Mouse (Mus musculus): ENCODE results near the gene Zcchc17. TPM values are rescaled to one million over a fixed set of nuclear protein-coding genes. Genes with fewer than 3 reads are reported as not detected.

The Zcchc17 gene
- polyA plus RNA-seq, 1 experiment from 2014 or later: 50.4 TPM

- peak; percentile 48 for DNase-seq (ENCODE audit: low spot score)
- Histone ChIP-seq H3K4me3 (ENCODE audit: low read depth, low read length) (peak within 1 kb of the TSS; percentile 49), H3K4me1 (replicated peaks; ENCODE audit: control insufficient read depth, insufficient read depth) (0 out of 2 replicates have a peak, but pooled peaks cover 4% of the 10 kb centered on the region), H3K9ac (ENCODE audit: low read length) (no peak within 1 kb of the TSS), H3K27me3 (ENCODE audit: control insufficient read depth, insufficient read depth, low read length) (peaks cover 3% of the 10 kb centered on the region; the same call in 1 of the 2 replicates), H3K9me3 (ENCODE audit: control insufficient read depth, low read length) (no peaks in the 10 kb centered on the region), H3K27ac (replicated peaks) (0 out of 2 replicates have a peak within 1 kb of the TSS, but pooled peaks have one; percentile 35), H3K36me3 (ENCODE audit: control insufficient read depth, insufficient read depth, low read length) (no peaks in the 10 kb centered on the region), H3K4me2 (replicated peaks; ENCODE audit: low read depth) (peak within 1 kb of the TSS; percentile 86)
- WGBS: 1% methylated on average over 52 of the region's 52 CpGs
- TF ChIP-seq EP300 (optimal IDR thresholded peaks at IDR 0.05) (no peak), CTCF (IDR thresholded peaks at IDR 0.05; ENCODE audit: low read depth) (no peak)
- ATAC-seq (ENCODE audit: low FRiP score, low TSS enrichment): peak; percentile 30
These were observed 51.3 kb downstream of the Zcchc17 start, which contains the start of the genes Fabp3 and Gm10570 for GRCm38 (mm10) chr4:130308231-130309081. Gene Fabp3 (plus strand): TSS chr4:130308595. Gene Gm10570 (minus strand): TSS chr4:130308674.

GRCm38 (mm10) chr4:130307851-130308230 is 51.9 kb downstream of the Zcchc17 start:
- Histone ChIP-seq H3K4me3 (ENCODE audit: low read depth, low read length) (peak overlapping the region; percentile 49), H3K9ac (ENCODE audit: low read length) (no peak overlapping the region), H3K36me3 (ENCODE audit: control insufficient read depth, insufficient read depth, low read length) (no peaks in the 10 kb centered on the region), H3K4me1 (replicated peaks; ENCODE audit: control insufficient read depth, insufficient read depth) (0 out of 2 replicates have a peak, but pooled peaks cover 4% of the 10 kb centered on the region), H3K27ac (replicated peaks) (0 out of 2 replicates have a peak overlapping the region, but pooled peaks have one; percentile 35), H3K27me3 (ENCODE audit: control insufficient read depth, insufficient read depth, low read length) (peaks cover 3% of the 10 kb centered on the region; the same call in 1 of the 2 replicates), H3K9me3 (ENCODE audit: control insufficient read depth, low read length) (no peaks in the 10 kb centered on the region), H3K4me2 (replicated peaks; ENCODE audit: low read depth) (peak overlapping the region; percentile 86)
- 1% methylated on average over 23 of the region's 23 CpGs for WGBS
- ATAC-seq (ENCODE audit: low FRiP score, low TSS enrichment): peak; percentile 67
- DNase-seq (ENCODE audit: low spot score): peak; percentile 82
- no peak for TF ChIP-seq EP300 (optimal IDR thresholded peaks at IDR 0.05)
- 0 out of 2 replicates have a peak, but pooled peaks have one; percentile 27 for TF ChIP-seq CTCF (IDR thresholded peaks at IDR 0.05; ENCODE audit: low read depth)

GRCm38 (mm10) chr4:130306796-130307630 is 52.7 kb downstream of the Zcchc17 start:
- no peak for DNase-seq (ENCODE audit: low spot score)
- H3K4me3 ChIP-seq (ENCODE audit: low read depth, low read length): no peak overlapping the region
- H3K27me3 ChIP-seq (ENCODE audit: control insufficient read depth, insufficient read depth, low read length): peaks cover 3% of the 10 kb centered on the region; the same call in 1 of the 2 replicates
- H3K9me3 ChIP-seq (ENCODE audit: control insufficient read depth, low read length): no peaks in the 10 kb centered on the region
- WGBS: 74% methylated on average over 10 of the region's 10 CpGs
- H3K9ac ChIP-seq (ENCODE audit: low read length): no peak overlapping the region
- H3K4me1 ChIP-seq (replicated peaks; ENCODE audit: control insufficient read depth, insufficient read depth): 0 out of 2 replicates have a peak, but pooled peaks cover 4% of the 10 kb centered on the region
- no peak overlapping the region for H3K4me2 ChIP-seq (replicated peaks; ENCODE audit: low read depth)
- no peaks in the 10 kb centered on the region for H3K36me3 ChIP-seq (ENCODE audit: control insufficient read depth, insufficient read depth, low read length)
- no peak for ATAC-seq (ENCODE audit: low FRiP score, low TSS enrichment)
- no peak overlapping the region for H3K27ac ChIP-seq (replicated peaks)
- TF ChIP-seq CTCF (IDR thresholded peaks at IDR 0.05; ENCODE audit: low read depth): no peak
- no peak for TF ChIP-seq EP300 (optimal IDR thresholded peaks at IDR 0.05)

GRCm38 (mm10) chr4:130304746-130305145 is 55.0 kb downstream of the Zcchc17 start:
- WGBS: 48% methylated on average over 3 of the region's 3 CpGs
- Histone ChIP-seq H3K9ac (ENCODE audit: low read length) (no peak overlapping the region), H3K27me3 (ENCODE audit: control insufficient read depth, insufficient read depth, low read length) (peaks cover 3% of the 10 kb centered on the region; the same call in 1 of the 2 replicates), H3K27ac (replicated peaks) (no peak overlapping the region), H3K4me2 (replicated peaks; ENCODE audit: low read depth) (no peak overlapping the region), H3K9me3 (ENCODE audit: control insufficient read depth, low read length) (no peaks in the 10 kb centered on the region), H3K4me3 (ENCODE audit: low read depth, low read length) (no peak overlapping the region), H3K36me3 (ENCODE audit: control insufficient read depth, insufficient read depth, low read length) (no peaks in the 10 kb centered on the region), H3K4me1 (replicated peaks; ENCODE audit: control insufficient read depth, insufficient read depth) (0 out of 2 replicates have a peak, but pooled peaks cover 4% of the 10 kb centered on the region)
- TF ChIP-seq EP300 (optimal IDR thresholded peaks at IDR 0.05) (no peak), CTCF (IDR thresholded peaks at IDR 0.05; ENCODE audit: low read depth) (no peak)
- no peak for ATAC-seq (ENCODE audit: low FRiP score, low TSS enrichment)
- DNase-seq (ENCODE audit: low spot score): no peak

- Histone ChIP-seq H3K4me1 (replicated peaks; ENCODE audit: control insufficient read depth, insufficient read depth) (no peaks in the 10 kb centered on the region), H3K9me3 (ENCODE audit: control insufficient read depth, low read length) (no peaks in the 10 kb centered on the region), H3K4me2 (replicated peaks; ENCODE audit: low read depth) (no peak overlapping the region), H3K9ac (ENCODE audit: low read length) (no peak overlapping the region), H3K4me3 (ENCODE audit: low read depth, low read length) (no peak overlapping the region), H3K36me3 (ENCODE audit: control insufficient read depth, insufficient read depth, low read length) (no peaks in the 10 kb centered on the region), H3K27me3 (ENCODE audit: control insufficient read depth, insufficient read depth, low read length) (no peaks in the 10 kb centered on the region), H3K27ac (replicated peaks) (no peak overlapping the region)
- WGBS: 48% methylated on average over 12 of the region's 12 CpGs
- ATAC-seq (ENCODE audit: low FRiP score, low TSS enrichment): no peak
- no peak for DNase-seq (ENCODE audit: low spot score)
- no peak for TF ChIP-seq CTCF (IDR thresholded peaks at IDR 0.05; ENCODE audit: low read depth)
- TF ChIP-seq EP300 (optimal IDR thresholded peaks at IDR 0.05): no peak
These were observed 57.4 kb downstream of the Zcchc17 start for GRCm38 (mm10) chr4:130302285-130302870.
